Mouse (Mus musculus) intestine, embryonic 16.5 days (tissue): ENCODE measurements around the gene Ift122. TPM values are rescaled to one million over a fixed set of nuclear protein-coding genes. Genes with fewer than 3 reads are reported as not detected.

Experiments used
- ATAC-seq: fragments of 200-750 bp; cut with Nextera tagmentation; 2 replicates; pipeline ENCODE4 v1.8.0; 2017; ENCODE audit warnings: moderate TSS enrichment, moderate library complexity
- H3K27ac ChIP-seq: fragments of 300-500 bp; sonication (generic); 2 replicates; pipeline ENCODE4 v1.5.1; 2014; ENCODE audit warnings: mild to moderate bottlenecking, low read length
- H3K27me3 ChIP-seq: fragments of 300-500 bp; sonication (generic); replicated peaks from 2 replicates; pipeline ENCODE4 v1.6.1; 2014; ENCODE audit warnings: low read length, control low read depth, mixed read lengths; ENCODE audit not compliant: control insufficient read depth, insufficient read depth
- H3K36me3 ChIP-seq: fragments of 300-500 bp; sonication (generic); 2 replicates; pipeline ENCODE4 v1.6.1; 2014; ENCODE audit warnings: low read length, control low read depth; ENCODE audit not compliant: control insufficient read depth, insufficient read depth
- H3K4me1 ChIP-seq: fragments of 300-500 bp; sonication (generic); 2 replicates; pipeline ENCODE4 v1.6.1; 2014; ENCODE audit warnings: low read length, control low read depth, mixed read lengths; ENCODE audit not compliant: control insufficient read depth, insufficient read depth
- H3K4me2 ChIP-seq: fragments of 300-500 bp; sonication (generic); 2 replicates; pipeline ENCODE4 v1.6.1; 2014; ENCODE audit warnings: low read depth, low read length, control low read depth
- H3K4me3 ChIP-seq: fragments of 300-500 bp; sonication (generic); 2 replicates; pipeline ENCODE4 v1.5.1; 2014; ENCODE audit warnings: mild to moderate bottlenecking, low read length
- H3K9ac ChIP-seq: fragments of 300-500 bp; sonication (generic); 2 replicates; pipeline ENCODE4 v1.6.1; 2014; ENCODE audit warnings: low read depth, low read length
- H3K9me3 ChIP-seq: fragments of 300-500 bp; sonication (generic); 2 replicates; pipeline ENCODE4 v1.6.1; 2016; ENCODE audit warnings: low read length, control low read depth; ENCODE audit not compliant: control insufficient read depth
- WGBS: fragments of 180-500 bp; shearing (Covaris S2); extraction: QIAGEN DNeasy Blood & Tissue Kit; methylation state at CpG from one replicate; pipeline ENCODE4 v1.1.7; 2014; 5-methylcytosine and 5-hydroxymethylcytosine counted together
- polyA plus RNA-seq: library from polyadenylated mRNA; unstranded; fragments of >200 nt; fragmentation: Nextera tagmentation; extraction: Ambion mirVana; gene quantifications from 2 replicates; pipeline ENCODE4 v1.2.1, GENCODE M21; 2015

Ift122 gene
- polyA plus RNA-seq, 1 experiment from 2014 or later, result 13.1 TPM

GRCm38 (mm10) chr6:115973881-115974662 lies 120.8 kb downstream of the Ift122 start:
- 0 out of 2 replicates have a peak, but pooled peaks cover 4% of the 10 kb centered on the region for H3K36me3 ChIP-seq
- H3K4me2 ChIP-seq, result no peak overlapping the region
- no peak overlapping the region for H3K9ac ChIP-seq
- WGBS, result 77% methylated on average over 16 of the region's 16 CpGs
- H3K27ac ChIP-seq, result no peak overlapping the region
- no peaks in the 10 kb centered on the region for H3K9me3 ChIP-seq
- peaks cover 18% of the 10 kb centered on the region for H3K4me1 ChIP-seq
- ATAC-seq, result no peak
- H3K27me3 ChIP-seq, result no peaks in the 10 kb centered on the region
- no peak overlapping the region for H3K4me3 ChIP-seq

- no peak for ATAC-seq
- Histone ChIP-seq H3K9ac (no peak overlapping the region), H3K4me2 (no peak overlapping the region), H3K4me1 (peaks cover 22% of the 10 kb centered on the region), H3K4me3 (no peak overlapping the region), H3K36me3 (0 out of 2 replicates have a peak, but pooled peaks cover 4% of the 10 kb centered on the region), H3K27ac (no peak overlapping the region), H3K27me3 (no peaks in the 10 kb centered on the region), H3K9me3 (no peaks in the 10 kb centered on the region)
- WGBS, result 83% methylated on average over 8 of the region's 8 CpGs
Measured at GRCm38 (mm10) chr6:115975606-115976005, 122.3 kb downstream of the Ift122 start.

Other genes with a start within 250 kb of the Ift122 start
- 71.4 and 75.4 TPM in 2 replicates for gene Raf1, start 176.8 kb upstream of the Ift122 start, polyA plus RNA-seq
- gene Tmem40, start 91.1 kb upstream of the Ift122 start, polyA plus RNA-seq, result 0.70 and 1.5 TPM in 2 replicates
- 12.6 and 13.3 TPM in 2 replicates for gene Cand2, start 78.9 kb upstream of the Ift122 start, polyA plus RNA-seq
- gene Rpl32, start 44.7 kb upstream of the Ift122 start, polyA plus RNA-seq, result 1,840 and 1,978 TPM in 2 replicates
- 0.36 and 0.44 TPM in 2 replicates for gene Efcab12, start 15.1 kb upstream of the Ift122 start, polyA plus RNA-seq
- gene Mbd4, start 99 bp upstream of the Ift122 start, polyA plus RNA-seq, result 10.0 and 12.2 TPM in 2 replicates
- 0.31 TPM in 1 of 2 replicates, not detected in the other for gene Rho, start 78.3 kb downstream of the Ift122 start, polyA plus RNA-seq
- gene H1foo, start 91.5 kb downstream of the Ift122 start, polyA plus RNA-seq, result not detected in 2 replicates
- 18.7 and 19.3 TPM in 2 replicates for gene Plxnd1, start 141.5 kb downstream of the Ift122 start, polyA plus RNA-seq